Mouse (Mus musculus) midbrain, embryonic 15.5 days (tissue): Measurements from ENCODE around the gene Sbk2. TPM values are rescaled to one million over a fixed set of nuclear protein-coding genes. Genes with fewer than 3 reads are reported as not detected.
A peak's percentile ranks its signal among the peaks of the same experiment; 100 is the strongest.

Experiments used
- ATAC-seq: fragments of 200-750 bp; cut with Nextera tagmentation; replicated peaks from 2 replicates; pipeline ENCODE4 v1.8.0; 2017; ENCODE audit warnings: moderate TSS enrichment
- H3K27ac ChIP-seq: fragments of 300-500 bp; sonication (generic); 2 replicates; pipeline ENCODE4 v1.5.1; 2015; ENCODE audit warnings: mild to moderate bottlenecking, inconsistent platforms
- H3K27me3 ChIP-seq: fragments of 300-500 bp; sonication (generic); replicated peaks from 2 replicates; pipeline ENCODE4 v1.6.1; 2015; ENCODE audit warnings: inconsistent platforms
- H3K36me3 ChIP-seq: fragments of 300-500 bp; sonication (generic); replicated peaks from 2 replicates; pipeline ENCODE4 v1.6.1; 2015; ENCODE audit warnings: inconsistent platforms
- H3K4me1 ChIP-seq: fragments of 300-500 bp; sonication (generic); 2 replicates; pipeline ENCODE4 v1.6.1; 2015; ENCODE audit warnings: inconsistent platforms
- H3K4me2 ChIP-seq: fragments of 300-500 bp; sonication (generic); 2 replicates; pipeline ENCODE4 v1.6.1; 2015; ENCODE audit warnings: inconsistent platforms, mild to moderate bottlenecking, moderate library complexity
- H3K4me3 ChIP-seq: fragments of 300-500 bp; sonication (generic); 2 replicates; pipeline ENCODE4 v1.5.1; 2015; ENCODE audit warnings: mild to moderate bottlenecking, inconsistent platforms
- H3K9ac ChIP-seq: fragments of 300-500 bp; sonication (generic); 2 replicates; pipeline ENCODE4 v1.6.1; 2015; ENCODE audit warnings: mild to moderate bottlenecking, inconsistent platforms
- H3K9me3 ChIP-seq: fragments of 300-500 bp; sonication (generic); 2 replicates; pipeline ENCODE4 v1.6.1; 2016; ENCODE audit warnings: inconsistent platforms
- WGBS: fragments of 180-500 bp; shearing (Covaris S2); methylation state at CpG from one replicate; pipeline ENCODE4 v1.1.7; 2015; ENCODE audit warnings: mixed read lengths; 5-methylcytosine and 5-hydroxymethylcytosine counted together
- polyA plus RNA-seq: library from polyadenylated mRNA; unstranded; fragments of >200 nt; fragmentation: Nextera tagmentation; extraction: Ambion mirVana; gene quantifications from 2 replicates; pipeline ENCODE4 v1.2.1, GENCODE M21; 2015

Gene Sbk2
- polyA plus RNA-seq, 1 experiment from 2014 or later, result not detected

- Histone ChIP-seq H3K27me3 (no peaks in the 10 kb centered on the region), H3K4me2 (peak overlapping the region; percentile 57), H3K9ac (peak overlapping the region; percentile 33; the same call in 1 of the 2 replicates), H3K9me3 (no peaks in the 10 kb centered on the region), H3K36me3 (no peaks in the 10 kb centered on the region), H3K4me3 (peak overlapping the region; percentile 34), H3K4me1 (peaks cover 15% of the 10 kb centered on the region; the same call in 1 of the 2 replicates), H3K27ac (peak overlapping the region; percentile 45; the same call in 1 of the 2 replicates)
- ATAC-seq, result peak; percentile 66
- 19% methylated on average over 18 of the region's 18 CpGs for WGBS
Observed at GRCm38 (mm10) chr7:4898851-4899648, 65.2 kb downstream of the Sbk2 start.

DNA sequence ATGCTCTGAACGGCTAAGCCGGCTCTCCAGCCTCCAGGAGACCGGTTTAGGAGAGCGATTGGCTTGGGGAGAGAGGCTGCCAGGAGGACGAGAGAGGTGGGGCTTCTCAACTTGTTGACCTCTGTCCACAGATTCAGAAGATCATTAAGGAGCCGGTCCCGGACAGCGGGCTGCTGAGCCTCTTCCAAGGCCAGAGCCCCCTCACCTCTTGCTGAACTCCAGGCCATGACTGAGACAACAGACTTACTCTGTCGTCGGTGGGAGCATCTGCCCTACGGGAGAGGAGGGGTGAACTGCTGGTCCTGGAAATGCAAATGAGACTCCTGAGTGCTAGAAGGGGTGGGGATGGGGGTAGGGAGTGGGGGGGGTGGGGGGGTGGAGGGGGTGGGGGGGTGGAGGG is 69.0 kb downstream of the Sbk2 start:
- Histone ChIP-seq H3K4me3 (no peak overlapping the region), H3K27ac (no peak overlapping the region), H3K9ac (no peak overlapping the region)

More for the DNA sequence above, 69.0 kb downstream of the Sbk2 start:
- Histone ChIP-seq H3K27me3 (no peaks in the 10 kb centered on the region), H3K9me3 (no peaks in the 10 kb centered on the region), H3K4me2 (no peak overlapping the region), H3K36me3 (no peaks in the 10 kb centered on the region), H3K4me1 (peaks cover 10% of the 10 kb centered on the region; the same call in 1 of the 2 replicates)
- no peak for ATAC-seq
- 73% methylated on average over 11 of the region's 11 CpGs for WGBS

Other genes starting within 250 kb of the Sbk2 start
- 0.09 and 0.25 TPM in 2 replicates for gene Tmem150b, start 239.2 kb downstream of the Sbk2 start, polyA plus RNA-seq
- 75.3 and 77.2 TPM in 2 replicates for gene Kmt5c, start 224.3 kb downstream of the Sbk2 start, polyA plus RNA-seq
- gene Cox6b2, start 211.3 kb downstream of the Sbk2 start, polyA plus RNA-seq, result 21.6 and 23.6 TPM in 2 replicates
- not detected in 2 replicates for gene Fam71e2, start 193.1 kb downstream of the Sbk2 start, polyA plus RNA-seq
- gene Il11, start 181.5 kb downstream of the Sbk2 start, polyA plus RNA-seq, result 1.0 and 1.6 TPM in 2 replicates
- not detected in 2 replicates for gene Tmem190, start 181.5 kb downstream of the Sbk2 start, polyA plus RNA-seq
- gene Tmem238, start 174.8 kb downstream of the Sbk2 start, polyA plus RNA-seq, result 5.4 and 5.8 TPM in 2 replicates
- gene Rpl28, start 171.5 kb downstream of the Sbk2 start, polyA plus RNA-seq, result 186 and 187 TPM in 2 replicates
- gene Ube2s, start 151.8 kb downstream of the Sbk2 start, polyA plus RNA-seq, result 265 and 288 TPM in 2 replicates
- gene Shisa7, start 119.7 kb downstream of the Sbk2 start, polyA plus RNA-seq, result 15.3 and 16.6 TPM in 2 replicates
- gene Isoc2b, start 94.1 kb downstream of the Sbk2 start, polyA plus RNA-seq, result 3.1 and 4.6 TPM in 2 replicates
- gene Isoc2a, start 87.3 kb downstream of the Sbk2 start, polyA plus RNA-seq, result 0.54 and 0.57 TPM in 2 replicates
- 0.40 and 0.65 TPM in 2 replicates for gene Gm36210, start 57.9 kb downstream of the Sbk2 start, polyA plus RNA-seq
- 4.5 and 4.6 TPM in 2 replicates for gene Zfp628, start 49.2 kb downstream of the Sbk2 start, polyA plus RNA-seq
- gene Nat14, start 42.4 kb downstream of the Sbk2 start, polyA plus RNA-seq, result 46.3 and 47.7 TPM in 2 replicates
- gene Ssc5d, start 38.6 kb downstream of the Sbk2 start, polyA plus RNA-seq, result 1.0 and 1.4 TPM in 2 replicates
- 0.32 and 0.41 TPM in 2 replicates for gene Sbk3, start 6.8 kb upstream of the Sbk2 start, polyA plus RNA-seq
- gene Zfp579, start 31.8 kb upstream of the Sbk2 start, polyA plus RNA-seq, result 72.6 and 77.2 TPM in 2 replicates
- 7.1 and 7.7 TPM in 2 replicates for gene Zfp524, start 50.0 kb upstream of the Sbk2 start, polyA plus RNA-seq
- gene Fiz1, start 50.3 kb upstream of the Sbk2 start, polyA plus RNA-seq, result 41.3 and 48.8 TPM in 2 replicates
- 1.2 TPM in 1 of 2 replicates, not detected in the other for gene Gm44973, start 51.1 kb upstream of the Sbk2 start, polyA plus RNA-seq
- gene Zfp865, start 56.0 kb upstream of the Sbk2 start, polyA plus RNA-seq, result 8.0 and 8.4 TPM in 2 replicates
- gene Ccdc106, start 56.1 kb upstream of the Sbk2 start, polyA plus RNA-seq, result 64.9 and 67.8 TPM in 2 replicates
- not detected in 2 replicates for gene 4632433K11Rik, start 69.7 kb upstream of the Sbk2 start, polyA plus RNA-seq
- 12.3 and 13.5 TPM in 2 replicates for gene Zfp784, start 74.0 kb upstream of the Sbk2 start, polyA plus RNA-seq
- 106 and 110 TPM in 2 replicates for gene Zfp580, start 87.1 kb upstream of the Sbk2 start, polyA plus RNA-seq
- gene U2af2, start 97.7 kb upstream of the Sbk2 start, polyA plus RNA-seq, result 103 and 107 TPM in 2 replicates
- gene Epn1, start 115.8 kb upstream of the Sbk2 start, polyA plus RNA-seq, result 119 and 124 TPM in 2 replicates
- gene Rfpl4, start 152.5 kb upstream of the Sbk2 start, polyA plus RNA-seq, result 0.14 TPM in 1 of 2 replicates, not detected in the other
- 0.28 and 0.63 TPM in 2 replicates for gene Rasl2-9, start 161.5 kb upstream of the Sbk2 start, polyA plus RNA-seq
- gene Vmn1r55, start 185.3 kb upstream of the Sbk2 start, polyA plus RNA-seq, result 0.03 TPM in 1 of 2 replicates, not detected in the other
- gene Vmn1r56, start 232.3 kb upstream of the Sbk2 start, polyA plus RNA-seq, result not detected in 2 replicates